Mouse (Mus musculus) thymus, postnatal 14 days (tissue): Measurements from ENCODE around the gene Cbfb.

Experiments used
- DNase-seq: peaks from one replicate; pipeline ENCODE4 v3.0.0; 2021

Cbfb gene

DNA sequence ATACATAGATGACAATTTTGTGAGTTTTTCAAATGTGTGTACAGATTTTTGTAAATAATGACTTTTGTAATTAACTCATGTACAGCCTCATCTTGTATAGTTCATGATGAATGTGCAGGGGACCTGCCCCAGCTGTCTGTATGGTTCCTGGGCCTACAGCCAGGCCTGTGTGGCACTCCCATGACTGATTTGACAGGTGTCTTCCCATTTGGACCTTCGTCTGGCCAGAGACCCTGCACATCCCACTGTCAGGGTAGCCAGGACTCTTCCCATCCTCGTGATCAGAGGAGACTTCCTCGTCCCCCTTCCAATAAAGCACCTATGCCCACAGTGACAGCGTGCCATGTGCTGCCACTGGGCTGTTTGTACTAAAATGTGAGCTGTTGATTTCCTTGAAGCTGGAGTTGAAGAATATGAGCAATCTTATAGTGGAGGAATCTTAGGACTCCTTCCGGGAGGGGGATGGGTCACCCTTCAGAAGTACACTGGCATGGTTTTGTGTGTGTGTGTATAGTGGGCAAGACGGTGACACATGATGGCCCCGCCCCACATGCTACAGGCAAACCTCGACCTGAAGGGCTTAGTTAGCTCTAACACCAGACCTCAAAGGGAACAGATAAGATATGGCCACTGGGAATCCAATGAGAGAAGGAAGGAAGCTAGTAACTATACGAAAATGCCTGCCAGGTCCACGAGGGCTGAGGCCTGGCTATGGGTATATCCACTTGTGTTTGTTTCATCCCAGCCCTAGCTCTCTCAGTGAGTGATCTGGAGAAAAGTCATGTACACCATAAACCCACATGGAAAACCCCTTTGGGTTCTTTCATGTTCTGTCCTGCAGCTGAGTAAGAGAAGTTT lies 82.4 kb downstream of the Cbfb start:
- no peak for DNase-seq

- DNase-seq: peak; percentile 31
Observed at GRCm38 (mm10) chr8:105253766-105254151, 83.3 kb downstream of the Cbfb start.

GRCm38 (mm10) chr8:105254152-105254965 lies 83.9 kb downstream of the Cbfb start:
- DNase-seq: peak; percentile 98

GRCm38 (mm10) chr8:105254966-105255350 lies 84.5 kb downstream of the Cbfb start, which contains the start of gene B3gnt9:
Gene B3gnt9 (minus strand): TSS chr8:105255153.
- peak; percentile 81 for DNase-seq

- no peak for DNase-seq
Observed at GRCm38 (mm10) chr8:105257318-105258114, 87.0 kb downstream of the Cbfb start.

- DNase-seq: no peak
Observed at GRCm38 (mm10) chr8:105258911-105259720, 88.6 kb downstream of the Cbfb start.

DNA sequence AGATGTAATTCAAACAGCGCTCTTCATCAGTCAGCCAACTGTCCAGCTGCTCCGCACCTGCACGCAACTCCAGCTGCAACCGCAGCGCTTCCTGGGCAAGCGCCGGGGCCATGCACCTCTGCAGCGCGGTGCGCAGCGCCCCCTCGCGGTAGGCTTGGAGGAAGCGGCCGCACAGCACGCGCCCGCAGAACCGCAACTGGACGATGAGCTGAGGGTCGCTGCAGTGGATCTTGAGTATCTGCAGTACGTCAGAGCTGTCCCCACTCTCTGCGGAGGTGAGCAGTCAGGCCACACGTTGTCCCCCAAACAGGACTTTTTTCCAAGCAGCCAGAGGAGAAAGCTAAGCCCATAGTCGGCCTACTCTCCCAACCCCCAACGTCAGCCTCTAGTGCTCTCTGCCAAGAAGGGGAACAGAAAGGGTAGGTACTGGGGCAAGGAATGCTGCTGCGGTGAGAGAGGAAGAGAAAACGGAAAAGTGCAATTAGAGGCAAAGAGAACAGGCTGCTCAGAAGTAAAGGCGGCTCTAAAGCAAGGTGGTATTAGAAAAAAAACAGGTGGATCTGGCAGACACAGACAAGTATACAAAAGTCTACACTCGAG lies 89.3 kb downstream of the Cbfb start:
- peak; percentile 83 for DNase-seq

DNA sequence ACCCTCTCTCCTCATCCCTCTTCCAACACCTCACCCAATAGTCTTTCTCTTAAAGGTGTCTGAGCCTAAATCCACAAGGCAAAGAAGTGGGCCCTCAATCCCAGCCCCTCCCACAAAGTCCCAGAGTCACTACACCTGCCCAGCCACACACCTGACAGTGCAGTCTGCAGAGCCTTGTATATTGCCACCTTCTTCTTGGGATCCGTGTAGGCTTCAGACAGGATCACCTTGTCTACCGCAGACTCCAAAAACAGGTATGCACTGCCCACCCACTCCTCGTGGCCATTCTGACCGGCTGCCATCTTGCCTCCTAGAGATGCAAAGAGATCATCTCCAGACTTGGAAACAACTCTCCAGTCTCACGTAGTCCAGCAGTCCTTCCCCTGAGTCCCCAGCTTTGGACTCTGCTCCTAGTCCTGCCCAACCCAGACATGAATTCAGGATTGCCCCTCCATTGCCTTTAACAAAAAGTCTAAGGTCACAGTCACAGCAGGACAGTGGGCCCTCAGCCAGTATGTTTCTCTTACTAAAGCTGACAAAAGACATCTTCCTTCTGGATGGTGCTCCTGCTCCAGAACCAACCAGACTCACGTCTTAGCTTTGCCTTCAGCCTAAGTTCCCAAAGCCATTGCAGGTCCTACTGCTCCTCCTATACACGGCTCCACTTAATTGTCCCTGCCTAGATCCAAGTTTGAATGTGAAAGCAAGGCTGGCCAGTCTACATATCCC lies 90.1 kb downstream of the Cbfb start:
- DNase-seq: no peak

DNA sequence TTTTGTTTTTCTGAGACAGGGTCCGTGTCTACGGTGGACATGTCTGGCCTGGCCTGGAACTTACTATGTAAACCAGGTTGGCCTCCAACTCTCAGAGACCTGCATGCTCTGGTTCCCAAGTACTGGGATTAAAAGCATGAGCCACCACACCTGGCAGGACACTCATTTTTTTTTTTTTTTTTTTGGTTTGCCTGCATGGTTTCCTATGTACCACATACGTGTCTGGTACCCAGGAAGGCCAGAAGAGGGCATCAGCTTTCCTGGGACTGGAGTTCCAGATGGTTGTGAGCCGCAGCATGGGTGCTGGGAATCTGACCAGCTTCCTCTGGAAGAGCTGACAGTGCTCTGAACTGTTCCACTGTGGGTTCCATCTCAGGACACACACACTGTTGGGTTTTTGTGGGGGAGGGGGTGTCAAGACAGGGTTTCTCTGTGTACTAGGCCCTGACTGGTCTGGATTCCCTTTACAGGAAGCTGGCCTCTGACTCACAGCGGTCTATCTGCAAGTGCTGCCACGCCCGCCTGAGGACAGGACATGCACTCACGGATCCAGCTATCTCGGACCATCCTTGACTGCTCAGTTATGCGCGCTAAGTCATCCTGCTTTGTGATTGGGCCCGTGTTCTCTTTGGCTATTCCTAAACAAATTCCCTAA lies 91.0 kb downstream of the Cbfb start:
- no peak for DNase-seq

- no peak for DNase-seq
Observed at GRCm38 (mm10) chr8:105263244-105263912, 92.9 kb downstream of the Cbfb start.

DNA sequence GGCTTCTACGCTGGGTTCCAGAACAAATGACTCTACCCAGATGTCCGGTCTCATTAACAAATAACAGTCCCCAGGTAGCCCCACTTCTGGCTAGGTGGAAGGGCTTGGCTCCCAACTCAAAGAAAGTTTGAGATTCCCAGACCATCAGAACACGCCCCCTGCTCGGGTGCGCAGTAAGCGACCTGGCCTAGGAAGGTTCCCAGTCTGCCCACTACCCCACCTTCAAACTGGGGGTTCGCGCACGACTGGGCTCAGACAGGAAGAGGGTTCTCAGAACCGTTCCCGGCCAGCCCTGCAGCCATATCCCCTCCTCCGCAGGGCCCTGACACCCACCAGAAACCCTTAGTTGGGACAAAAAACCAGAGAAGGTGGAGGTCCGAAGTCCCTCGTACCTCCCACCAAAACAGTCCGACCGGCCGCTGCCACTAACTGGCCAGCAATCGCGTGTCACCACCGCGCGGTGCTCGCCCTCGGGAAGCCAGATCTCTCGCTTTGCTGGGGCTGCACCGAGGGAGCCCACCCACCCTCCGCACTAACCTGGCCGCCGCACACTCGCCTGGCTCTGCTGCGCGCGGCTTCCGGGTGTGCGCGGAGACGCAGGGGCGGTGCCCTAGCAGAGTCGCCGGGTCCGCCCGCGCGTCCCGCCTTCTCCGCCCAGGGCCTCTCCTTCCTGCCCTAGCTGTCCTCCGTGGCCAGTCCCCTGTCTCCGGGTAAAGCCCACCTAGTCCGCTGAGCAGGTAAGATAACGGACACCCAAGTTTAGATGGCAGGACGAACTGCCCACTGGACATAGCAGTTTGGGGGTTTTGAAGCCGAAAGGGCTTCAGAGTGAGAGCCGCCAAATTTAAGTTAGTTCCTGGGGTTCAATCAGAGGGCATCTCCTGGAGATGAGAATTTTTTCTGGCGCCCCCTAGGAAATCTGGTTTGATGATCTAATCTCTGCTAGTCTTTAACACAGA lies 93.8 kb downstream of the Cbfb start, which contains the start of the genes Tradd and Fbxl8:
Gene Tradd, minus strand, starts transcription at position 586 of the 959 bp plus-strand sequence.
Gene Fbxl8, plus strand, starts transcription at position 625 of the 959 bp plus-strand sequence.
- peak; percentile 81 for DNase-seq

DNA sequence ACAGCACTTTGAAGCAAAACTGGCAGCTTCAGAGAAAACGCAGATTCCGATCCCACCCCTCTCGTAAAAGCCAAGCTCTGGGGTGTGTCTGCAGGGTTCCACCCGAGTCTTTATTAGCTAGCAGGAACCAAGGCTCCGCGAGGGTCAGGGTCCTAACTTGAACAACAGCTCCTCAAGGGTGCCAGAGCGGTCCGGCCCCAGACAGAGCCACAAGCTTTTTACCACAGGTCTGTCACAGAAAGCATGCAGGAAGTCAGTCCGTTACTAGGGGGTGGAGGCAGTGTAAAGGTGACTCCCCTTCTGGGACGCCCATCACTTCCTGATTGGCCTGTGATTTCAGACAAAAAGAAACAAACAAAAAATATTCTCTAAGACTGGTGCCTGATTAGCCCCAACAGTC lies 94.7 kb downstream of the Cbfb start:
- peak; percentile 60 for DNase-seq

DNA sequence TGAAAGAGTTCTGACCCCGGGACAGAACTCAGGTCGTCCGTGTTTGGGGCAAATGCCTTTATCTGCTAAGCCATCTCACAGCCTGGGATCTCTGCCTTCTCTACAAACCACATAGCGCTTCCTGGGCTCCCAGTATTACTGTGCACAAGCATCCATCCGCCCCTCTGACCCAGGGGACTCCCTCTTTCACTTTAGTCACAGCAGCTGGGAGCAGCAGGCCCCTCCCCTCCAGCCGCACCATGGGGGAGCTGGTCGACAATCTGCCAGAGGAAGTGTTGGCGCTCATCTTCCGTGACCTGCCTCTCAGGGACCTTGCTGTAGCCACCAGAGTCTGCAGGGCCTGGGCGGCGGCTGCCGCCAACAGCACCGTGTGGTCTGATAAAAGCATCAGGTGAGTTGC lies 96.3 kb downstream of the Cbfb start:
- peak; percentile 46 for DNase-seq
